Mouse (Mus musculus): ENCODE measurements around the gene Slc38a4. TPM values are rescaled to one million over a fixed set of nuclear protein-coding genes. Genes with fewer than 3 reads are reported as not detected.

The Slc38a4 gene
- polyA plus RNA-seq, 1 experiment from 2014 or later = 74.8 TPM

- Histone ChIP-seq H3K27ac (ENCODE audit: low read depth, low read length) (no peak overlapping the region), H3K4me1 (replicated peaks; ENCODE audit: control insufficient read depth, insufficient read depth, low read length) (peaks cover 28% of the 10 kb centered on the region), H3K9me3 (ENCODE audit: control insufficient read depth, low read length) (no peaks in the 10 kb centered on the region), H3K4me3 (ENCODE audit: low read depth, low read length) (peak overlapping the region; percentile 29; the same call in 1 of the 2 replicates), H3K36me3 (ENCODE audit: control insufficient read depth, insufficient read depth, low read length) (0 out of 2 replicates have a peak, but pooled peaks cover 2% of the 10 kb centered on the region), H3K27me3 (replicated peaks; ENCODE audit: control insufficient read depth, insufficient read depth, low read length) (no peaks in the 10 kb centered on the region), H3K4me2 (peak overlapping the region; percentile 15), H3K9ac (ENCODE audit: low read depth, low read length) (no peak overlapping the region)
- 74% methylated on average over 12 of the region's 12 CpGs for WGBS
- no peak for DNase-seq (ENCODE audit: low spot score)
- no peak; the same call in 1 of the 2 replicates for ATAC-seq (replicated peaks; ENCODE audit: low FRiP score)
These were observed 53.0 kb downstream of the Slc38a4 start for GRCm38 (mm10) chr15:97002752-97003151.

- H3K36me3 ChIP-seq (ENCODE audit: control insufficient read depth, insufficient read depth, low read length) = 0 out of 2 replicates have a peak, but pooled peaks cover 5% of the 10 kb centered on the region
- peak overlapping the region; percentile 6 for H3K27ac ChIP-seq (ENCODE audit: low read depth, low read length)
- H3K4me2 ChIP-seq = no peak overlapping the region
- H3K27me3 ChIP-seq (replicated peaks; ENCODE audit: control insufficient read depth, insufficient read depth, low read length) = no peaks in the 10 kb centered on the region
- H3K4me1 ChIP-seq (replicated peaks; ENCODE audit: control insufficient read depth, insufficient read depth, low read length) = peaks cover 28% of the 10 kb centered on the region
- H3K4me3 ChIP-seq (ENCODE audit: low read depth, low read length) = no peak overlapping the region
- ATAC-seq (replicated peaks; ENCODE audit: low FRiP score) = no peak
- no peaks in the 10 kb centered on the region for H3K9me3 ChIP-seq (ENCODE audit: control insufficient read depth, low read length)
- no peak overlapping the region for H3K9ac ChIP-seq (ENCODE audit: low read depth, low read length)
- WGBS = 85% methylated on average over 7 of the region's 7 CpGs
- no peak for DNase-seq (ENCODE audit: low spot score)
These were observed 53.9 kb downstream of the Slc38a4 start for GRCm38 (mm10) chr15:97001886-97002285.

GRCm38 (mm10) chr15:97001416-97001815, 54.3 kb downstream of the Slc38a4 start:
- H3K27me3 ChIP-seq (replicated peaks; ENCODE audit: control insufficient read depth, insufficient read depth, low read length) = no peaks in the 10 kb centered on the region
- H3K36me3 ChIP-seq (ENCODE audit: control insufficient read depth, insufficient read depth, low read length) = 0 out of 2 replicates have a peak, but pooled peaks cover 5% of the 10 kb centered on the region
- no peaks in the 10 kb centered on the region for H3K9me3 ChIP-seq (ENCODE audit: control insufficient read depth, low read length)
- peaks cover 28% of the 10 kb centered on the region for H3K4me1 ChIP-seq (replicated peaks; ENCODE audit: control insufficient read depth, insufficient read depth, low read length)
- no peak overlapping the region; the same call in 1 of the 2 replicates for H3K4me2 ChIP-seq
- no peak for DNase-seq (ENCODE audit: low spot score)
- peak overlapping the region; percentile 6 for H3K27ac ChIP-seq (ENCODE audit: low read depth, low read length)
- no peak overlapping the region for H3K4me3 ChIP-seq (ENCODE audit: low read depth, low read length)
- H3K9ac ChIP-seq (ENCODE audit: low read depth, low read length) = no peak overlapping the region
- WGBS = 70% methylated on average over 12 of the region's 12 CpGs
- no peak for ATAC-seq (replicated peaks; ENCODE audit: low FRiP score)

GRCm38 (mm10) chr15:97000319-97001251, 55.2 kb downstream of the Slc38a4 start:
- 33% methylated on average over 17 of the region's 17 CpGs for WGBS
- peak; percentile 81 for ATAC-seq (replicated peaks; ENCODE audit: low FRiP score)
- Histone ChIP-seq H3K9me3 (ENCODE audit: control insufficient read depth, low read length) (no peaks in the 10 kb centered on the region), H3K4me1 (replicated peaks; ENCODE audit: control insufficient read depth, insufficient read depth, low read length) (peaks cover 25% of the 10 kb centered on the region), H3K9ac (ENCODE audit: low read depth, low read length) (no peak overlapping the region), H3K36me3 (ENCODE audit: control insufficient read depth, insufficient read depth, low read length) (0 out of 2 replicates have a peak, but pooled peaks cover 5% of the 10 kb centered on the region), H3K4me3 (ENCODE audit: low read depth, low read length) (no peak overlapping the region), H3K4me2 (peak overlapping the region; percentile 41), H3K27me3 (replicated peaks; ENCODE audit: control insufficient read depth, insufficient read depth, low read length) (no peaks in the 10 kb centered on the region), H3K27ac (ENCODE audit: low read depth, low read length) (peak overlapping the region; percentile 81)
- DNase-seq (ENCODE audit: low spot score) = no peak

- 93% methylated on average over 12 of the region's 12 CpGs for WGBS
- no peaks in the 10 kb centered on the region for H3K27me3 ChIP-seq (replicated peaks; ENCODE audit: control insufficient read depth, insufficient read depth, low read length)
- H3K9ac ChIP-seq (ENCODE audit: low read depth, low read length) = no peak overlapping the region
- H3K4me1 ChIP-seq (replicated peaks; ENCODE audit: control insufficient read depth, insufficient read depth, low read length) = peaks cover 25% of the 10 kb centered on the region
- no peak overlapping the region for H3K4me2 ChIP-seq
- H3K36me3 ChIP-seq (ENCODE audit: control insufficient read depth, insufficient read depth, low read length) = 0 out of 2 replicates have a peak, but pooled peaks cover 5% of the 10 kb centered on the region
- DNase-seq (ENCODE audit: low spot score) = no peak
- no peaks in the 10 kb centered on the region for H3K9me3 ChIP-seq (ENCODE audit: control insufficient read depth, low read length)
- no peak overlapping the region; the same call in 1 of the 2 replicates for H3K27ac ChIP-seq (ENCODE audit: low read depth, low read length)
- H3K4me3 ChIP-seq (ENCODE audit: low read depth, low read length) = no peak overlapping the region
- no peak for ATAC-seq (replicated peaks; ENCODE audit: low FRiP score)
These were observed 56.4 kb downstream of the Slc38a4 start for GRCm38 (mm10) chr15:96999401-96999800.

GRCm38 (mm10) chr15:96985618-96986017, 70.1 kb downstream of the Slc38a4 start:
- Histone ChIP-seq H3K9ac (ENCODE audit: low read depth, low read length) (no peak overlapping the region), H3K4me1 (replicated peaks; ENCODE audit: control insufficient read depth, insufficient read depth, low read length) (0 out of 2 replicates have a peak, but pooled peaks cover 3% of the 10 kb centered on the region), H3K27me3 (replicated peaks; ENCODE audit: control insufficient read depth, insufficient read depth, low read length) (no peaks in the 10 kb centered on the region), H3K9me3 (ENCODE audit: control insufficient read depth, low read length) (no peaks in the 10 kb centered on the region), H3K4me2 (no peak overlapping the region), H3K4me3 (ENCODE audit: low read depth, low read length) (no peak overlapping the region), H3K27ac (ENCODE audit: low read depth, low read length) (no peak overlapping the region), H3K36me3 (ENCODE audit: control insufficient read depth, insufficient read depth, low read length) (no peaks in the 10 kb centered on the region)
- no peak for DNase-seq (ENCODE audit: low spot score)
- 73% methylated on average over 8 of the region's 8 CpGs for WGBS
- ATAC-seq (replicated peaks; ENCODE audit: low FRiP score) = no peak

GRCm38 (mm10) chr15:96983581-96984330, 72.0 kb downstream of the Slc38a4 start:
- no peak overlapping the region for H3K4me3 ChIP-seq (ENCODE audit: low read depth, low read length)
- DNase-seq (ENCODE audit: low spot score) = no peak
- no peak for ATAC-seq (replicated peaks; ENCODE audit: low FRiP score)
- WGBS = 86% methylated on average over 13 of the region's 13 CpGs
- no peaks in the 10 kb centered on the region for H3K9me3 ChIP-seq (ENCODE audit: control insufficient read depth, low read length)
- H3K4me1 ChIP-seq (replicated peaks; ENCODE audit: control insufficient read depth, insufficient read depth, low read length) = 0 out of 2 replicates have a peak, but pooled peaks cover 3% of the 10 kb centered on the region
- H3K27me3 ChIP-seq (replicated peaks; ENCODE audit: control insufficient read depth, insufficient read depth, low read length) = no peaks in the 10 kb centered on the region
- H3K36me3 ChIP-seq (ENCODE audit: control insufficient read depth, insufficient read depth, low read length) = no peaks in the 10 kb centered on the region
- no peak overlapping the region for H3K9ac ChIP-seq (ENCODE audit: low read depth, low read length)
- no peak overlapping the region for H3K27ac ChIP-seq (ENCODE audit: low read depth, low read length)
- H3K4me2 ChIP-seq = no peak overlapping the region

GRCm38 (mm10) chr15:96975125-96975524, 80.6 kb downstream of the Slc38a4 start:
- WGBS = 78% methylated on average over 9 of the region's 9 CpGs
- H3K36me3 ChIP-seq (ENCODE audit: control insufficient read depth, insufficient read depth, low read length) = no peaks in the 10 kb centered on the region
- no peaks in the 10 kb centered on the region for H3K4me1 ChIP-seq (replicated peaks; ENCODE audit: control insufficient read depth, insufficient read depth, low read length)
- no peak overlapping the region for H3K4me3 ChIP-seq (ENCODE audit: low read depth, low read length)
- ATAC-seq (replicated peaks; ENCODE audit: low FRiP score) (no peak), DNase-seq (ENCODE audit: low spot score) (no peak)
- H3K27ac ChIP-seq (ENCODE audit: low read depth, low read length) = no peak overlapping the region
- no peaks in the 10 kb centered on the region for H3K27me3 ChIP-seq (replicated peaks; ENCODE audit: control insufficient read depth, insufficient read depth, low read length)
- no peaks in the 10 kb centered on the region for H3K9me3 ChIP-seq (ENCODE audit: control insufficient read depth, low read length)
- H3K4me2 ChIP-seq = no peak overlapping the region
- H3K9ac ChIP-seq (ENCODE audit: low read depth, low read length) = no peak overlapping the region

Measured in liver, embryonic 11.5 days (tissue).